Mouse (Mus musculus) forebrain, embryonic 15.5 days (tissue): ENCODE measurements around the gene Spin2f. TPM values are rescaled to one million over a fixed set of nuclear protein-coding genes. Genes with fewer than 3 reads are reported as not detected.
"Not testable (repeated sequence)": the region's sequence is repeated elsewhere in the genome, so short reads cannot be mapped to it uniquely, and the experiment has no call there.

ENCODE experiments used
- ATAC-seq: fragments of 200-750 bp; cut with Nextera tagmentation; replicated peaks from 2 replicates; pipeline ENCODE4 v1.8.0; 2017; ENCODE audit warnings: mild to moderate bottlenecking, moderate TSS enrichment, moderate library complexity
- H3K27ac ChIP-seq: fragments of 300-500 bp; sonication (generic); replicated peaks from 2 replicates; pipeline ENCODE4 v1.5.1; 2015; ENCODE audit warnings: mild to moderate bottlenecking, inconsistent platforms
- H3K27me3 ChIP-seq: fragments of 300-500 bp; sonication (generic); 2 replicates; pipeline ENCODE4 v1.6.1; 2015; ENCODE audit warnings: inconsistent platforms
- H3K36me3 ChIP-seq: fragments of 300-500 bp; sonication (generic); 2 replicates; pipeline ENCODE4 v1.6.1; 2015; ENCODE audit warnings: mild to moderate bottlenecking, inconsistent platforms
- H3K4me1 ChIP-seq: fragments of 300-500 bp; sonication (generic); 2 replicates; pipeline ENCODE4 v1.6.1; 2015; ENCODE audit warnings: inconsistent platforms
- H3K4me2 ChIP-seq: fragments of 300-500 bp; sonication (generic); replicated peaks from 2 replicates; pipeline ENCODE4 v1.6.1; 2015; ENCODE audit warnings: mild to moderate bottlenecking, inconsistent platforms
- H3K4me3 ChIP-seq: fragments of 300-500 bp; sonication (generic); 2 replicates; pipeline ENCODE4 v1.5.1; 2015; ENCODE audit warnings: mild to moderate bottlenecking, inconsistent platforms
- H3K9ac ChIP-seq: fragments of 300-500 bp; sonication (generic); replicated peaks from 2 replicates; pipeline ENCODE4 v1.6.1; 2015; ENCODE audit warnings: mild to moderate bottlenecking, inconsistent platforms
- H3K9me3 ChIP-seq: fragments of 300-500 bp; sonication (generic); 2 replicates; pipeline ENCODE4 v1.6.1; 2016; ENCODE audit warnings: inconsistent platforms
- WGBS: fragments of 180-500 bp; shearing (Covaris S2); methylation state at CpG from one replicate; pipeline ENCODE4 v1.1.7; 2015; ENCODE audit warnings: mixed read lengths; 5-methylcytosine and 5-hydroxymethylcytosine counted together
- polyA plus RNA-seq: library from polyadenylated mRNA; unstranded; fragments of >200 nt; fragmentation: Nextera tagmentation; extraction: Ambion mirVana; gene quantifications from 2 replicates; pipeline ENCODE4 v1.2.1, GENCODE M21; 2015

Gene Spin2f
- not detected in 2 replicates for polyA plus RNA-seq

GRCm38 (mm10) chrX:31253594-31253993 lies at the start of gene Spin2f:
Gene Spin2f, plus strand, starts transcription at chrX:31253894.
- not testable (repeated sequence) for H3K4me3 ChIP-seq, H3K9me3 ChIP-seq, H3K4me1 ChIP-seq, H3K27me3 ChIP-seq, H3K9ac ChIP-seq, H3K36me3 ChIP-seq, ATAC-seq, H3K4me2 ChIP-seq, H3K27ac ChIP-seq
- WGBS = 46% methylated on average over 1 of the region's 6 CpGs

- not testable (repeated sequence) for H3K4me2 ChIP-seq, H3K4me3 ChIP-seq, H3K36me3 ChIP-seq, H3K27ac ChIP-seq, ATAC-seq, H3K27me3 ChIP-seq, H3K9me3 ChIP-seq, H3K9ac ChIP-seq, H3K4me1 ChIP-seq
- WGBS = 88% methylated on average over 7 of the region's 7 CpGs
Observed at GRCm38 (mm10) chrX:31212136-31212535, 41.6 kb upstream of the Spin2f start.

GRCm38 (mm10) chrX:31223536-31223935 lies 30.2 kb upstream of the Spin2f start:
- not testable (repeated sequence) for H3K4me3 ChIP-seq, H3K4me1 ChIP-seq, H3K4me2 ChIP-seq, ATAC-seq, H3K27ac ChIP-seq, H3K27me3 ChIP-seq, H3K36me3 ChIP-seq, H3K9ac ChIP-seq
- WGBS = 83% methylated on average over 9 of the region's 9 CpGs
- peaks cover 43% of the 10 kb centered on the region for H3K9me3 ChIP-seq

GRCm38 (mm10) chrX:31235088-31235487 lies 18.6 kb upstream of the Spin2f start:
- peaks cover 41% of the 10 kb centered on the region for H3K9me3 ChIP-seq
- not testable (repeated sequence) for H3K4me1 ChIP-seq, H3K27me3 ChIP-seq, H3K4me3 ChIP-seq, H3K36me3 ChIP-seq, ATAC-seq, H3K9ac ChIP-seq, H3K4me2 ChIP-seq, H3K27ac ChIP-seq
- 65% methylated on average over 4 of the region's 4 CpGs for WGBS

DNA sequence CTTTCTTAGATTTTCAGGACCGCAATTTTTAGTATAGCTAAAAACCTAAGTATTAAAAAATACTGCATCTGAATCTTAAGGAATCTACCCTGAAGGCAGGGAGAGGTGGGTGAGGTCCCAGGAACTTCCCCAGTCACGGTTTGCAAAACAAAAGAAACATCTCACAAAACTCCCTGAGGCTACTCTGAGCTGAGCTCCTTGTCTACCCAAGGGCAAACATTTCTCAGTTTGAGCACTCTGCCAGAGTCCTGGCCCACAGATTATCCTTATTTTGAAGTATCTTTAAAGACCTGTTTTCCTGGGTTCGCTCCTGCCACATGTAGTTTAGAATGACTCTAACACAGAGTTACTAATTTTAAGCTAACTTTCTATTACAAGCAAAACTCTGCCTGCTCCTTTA lies 11.9 kb upstream of the Spin2f start:
- WGBS = 78% methylated on average over 3 of the region's 3 CpGs
- H3K4me1 ChIP-seq, H3K4me3 ChIP-seq, ATAC-seq, H3K27me3 ChIP-seq, H3K4me2 ChIP-seq, H3K36me3 ChIP-seq, H3K9ac ChIP-seq, H3K27ac ChIP-seq: not testable (repeated sequence)
- H3K9me3 ChIP-seq = peaks cover 15% of the 10 kb centered on the region

Other genes starting within 250 kb of the Spin2f start
- not detected in 2 replicates for gene Btbd35f29, start 136.2 kb upstream of the Spin2f start, polyA plus RNA-seq
- gene Btbd35f26, start 82.6 kb downstream of the Spin2f start, polyA plus RNA-seq = not detected in 2 replicates
- gene Btbd35f19, start 130.0 kb downstream of the Spin2f start, polyA plus RNA-seq = not detected in 2 replicates